Mouse (Mus musculus): Measurements from ENCODE around the gene Mib2.

Gene Mib2

DNA sequence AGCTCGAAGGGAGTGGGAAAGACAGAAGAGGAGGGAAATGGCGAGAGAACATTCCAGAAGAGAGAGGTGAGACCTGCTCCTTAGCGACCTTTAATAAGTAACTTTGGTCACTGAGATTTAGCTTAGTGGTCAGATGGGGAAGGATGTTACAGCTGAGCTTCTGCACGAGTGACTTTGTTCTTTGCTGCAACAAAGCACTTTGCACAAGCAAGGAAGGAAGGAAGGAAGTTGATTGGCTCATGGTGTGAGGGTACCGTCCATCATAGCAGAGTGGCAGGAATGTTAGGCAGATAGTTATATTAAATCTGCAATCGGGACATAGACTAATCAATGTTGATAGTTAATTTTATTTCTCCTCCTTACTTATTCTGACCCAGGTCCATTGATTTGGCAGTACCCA is 38.7 kb downstream of the Mib2 start:
- in situ Hi-C loops (cut with MboI; ENCODE audit: unreplicated experiment in 2 of 2) = no loop called here

DNA sequence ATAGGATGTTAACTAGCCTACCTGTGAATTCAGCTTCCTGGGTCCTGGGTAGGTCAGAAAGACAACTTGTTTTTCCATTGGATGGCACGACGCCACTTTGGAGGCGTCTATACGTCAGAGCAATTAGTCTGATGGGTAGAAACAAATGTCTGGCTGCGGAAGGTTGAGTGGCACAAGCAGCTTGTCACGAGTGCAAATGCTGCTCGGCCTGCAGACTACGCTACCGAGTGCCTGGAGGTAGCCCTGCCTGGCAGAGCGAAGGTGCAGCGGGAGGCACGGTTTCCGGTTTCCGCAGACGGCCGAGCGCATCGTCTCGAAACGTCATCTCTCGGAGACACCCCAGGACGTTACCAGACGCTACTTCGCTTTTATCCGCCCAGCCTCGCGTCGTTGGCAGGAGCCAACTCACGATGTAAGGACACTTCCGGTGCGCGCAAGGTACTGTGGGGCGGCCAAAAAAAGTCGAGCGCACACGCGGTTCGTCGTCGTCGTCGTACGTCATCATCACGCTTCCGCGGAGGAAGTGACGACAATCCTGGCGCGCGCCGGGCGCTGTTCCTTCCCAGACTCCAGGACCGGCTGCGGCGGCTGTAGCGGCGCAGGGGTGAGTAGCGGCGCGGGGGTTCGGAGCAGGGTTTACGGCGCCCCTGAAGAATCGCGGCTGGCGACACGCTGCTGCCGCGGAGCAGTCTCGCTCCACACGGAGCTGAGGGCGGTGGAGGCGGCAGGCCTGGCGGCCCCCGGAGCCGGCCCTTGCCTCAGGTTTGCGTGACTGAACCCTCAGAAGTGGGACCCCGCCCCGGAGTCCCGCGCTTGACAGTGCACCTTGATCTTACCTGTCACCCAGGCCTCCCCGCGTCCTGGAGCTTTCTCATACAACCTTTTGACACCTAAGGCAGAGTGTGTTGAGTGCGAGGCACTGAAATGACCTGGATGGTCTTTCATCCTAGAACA is 44.4 kb downstream of the Mib2 start, which contains the start of gene Cdk11b:
Gene Cdk11b (plus strand): TSS at position 517 of the 954 bp plus-strand sequence.
- in situ Hi-C loops (cut with MboI; ENCODE audit: unreplicated experiment in 2 of 2) = no loop called here

DNA sequence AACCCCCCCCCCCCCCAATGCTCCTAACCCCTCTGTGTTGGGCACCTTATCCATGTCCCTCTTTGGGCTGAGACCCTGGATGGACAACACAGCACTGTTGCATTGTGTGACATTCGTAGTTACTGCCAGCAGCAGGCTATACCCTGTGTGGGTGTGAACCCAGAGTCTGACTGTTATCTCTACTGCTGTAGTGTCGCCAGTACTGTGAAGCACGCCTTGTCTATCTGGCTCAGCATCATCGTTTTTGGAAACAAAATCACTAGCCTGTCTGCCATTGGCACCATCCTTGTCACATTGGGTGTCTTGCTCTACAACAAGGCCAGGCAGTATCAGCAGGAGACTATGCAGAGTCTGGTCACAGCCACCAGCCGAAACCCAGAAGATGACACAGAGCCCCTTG is 50.7 kb downstream of the Mib2 start:
- in situ Hi-C loops (cut with MboI; ENCODE audit: unreplicated experiment in 2 of 2) = no loop called here

- in situ Hi-C loops (cut with MboI; ENCODE audit: unreplicated experiment in 2 of 2) = no loop called here
These were observed 55.7 kb downstream of the Mib2 start for GRCm38 (mm10) chr4:155613264-155613663.

DNA sequence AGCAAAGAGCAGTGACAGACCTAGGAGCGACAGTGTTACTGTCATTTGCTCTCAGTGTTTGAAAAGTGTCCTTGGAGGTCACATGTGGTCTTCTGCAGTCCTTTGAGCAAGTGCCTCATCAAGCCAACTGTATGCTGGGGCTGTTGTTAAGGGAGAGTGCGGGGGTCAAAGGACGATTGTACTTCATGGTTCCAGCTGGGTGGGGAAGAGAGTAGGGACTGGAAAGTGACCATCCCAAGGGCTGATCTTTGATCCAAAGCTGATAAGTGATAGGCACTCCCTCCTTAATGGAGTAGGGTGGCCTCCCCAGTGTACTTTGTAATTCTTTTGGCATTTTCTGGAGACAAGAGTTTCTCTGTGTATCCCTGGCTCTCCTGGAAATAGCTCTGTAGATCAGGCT is 57.1 kb downstream of the Mib2 start:
- in situ Hi-C loops (cut with MboI; ENCODE audit: unreplicated experiment in 2 of 2) = no loop called here

GRCm38 (mm10) chr4:155606825-155607224 is 62.2 kb downstream of the Mib2 start:
- in situ Hi-C loops (cut with MboI; ENCODE audit: unreplicated experiment in 2 of 2) = no loop called here

DNA sequence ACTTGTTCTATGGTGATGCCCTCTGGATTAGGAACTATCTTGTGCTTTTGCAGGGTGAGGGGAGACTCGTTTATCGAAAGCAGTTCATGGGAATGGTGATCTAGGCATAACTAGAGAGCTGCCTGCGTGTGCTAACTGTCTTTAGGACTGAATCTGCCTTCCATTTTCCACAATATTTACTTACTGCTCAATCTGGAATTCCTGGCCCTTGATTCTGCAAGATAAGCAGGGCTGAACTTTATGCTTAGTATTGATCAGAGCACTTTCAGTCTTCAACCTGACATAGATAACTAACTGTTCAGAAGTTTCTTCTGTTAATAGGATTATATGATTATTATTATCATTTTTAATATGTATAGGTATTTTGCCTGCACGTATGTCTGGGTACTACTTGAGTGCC is 63.9 kb downstream of the Mib2 start:
- in situ Hi-C loops (cut with MboI; ENCODE audit: unreplicated experiment in 2 of 2) = no loop called here
